Mouse (Mus musculus): Measurements from ENCODE around the gene Btaf1. TPM values are rescaled to one million over a fixed set of nuclear protein-coding genes. Genes with fewer than 3 reads are reported as not detected.

Gene Btaf1
- total and polyA plus RNA-seq, 3 experiments, result 31.9 to 43.2 (median 38.3) TPM

- Histone ChIP-seq H3K9me3 (replicated peaks; ENCODE audit: low read length) (no peaks in the 10 kb centered on the region), H3K4me1 (ENCODE audit: control insufficient read depth in 1 of 2, insufficient read depth in 2 of 2) (no peaks in the 10 kb centered on the region), H3K36me3 (replicated peaks in 1 of 2; ENCODE audit: control insufficient read depth in 1 of 2, insufficient read depth in 1 of 2, low read length in 1 of 2) (peaks cover 0 to 4% of the 10 kb centered on the region in 2 experiments), H3K79me2 (replicated peaks; ENCODE audit: control insufficient read depth, extremely low read depth, insufficient read depth, poor library complexity, severe bottlenecking) (no peaks in the 10 kb centered on the region), H3K27ac (ENCODE audit: insufficient read depth, low read depth) (no peak overlapping the region), H3K4me3 (replicated peaks in 1 of 3; ENCODE audit: low read depth in 2 of 3, low read length in 2 of 3, poor library complexity in 1 of 3) (no peak overlapping the region), H3K4me2 (ENCODE audit: insufficient read depth, low read depth, poor library complexity, severe bottlenecking) (no peak overlapping the region), H3K9ac (ENCODE audit: insufficient read depth, low read depth) (no peak overlapping the region), H3K27me3 (replicated peaks) (no peaks in the 10 kb centered on the region)
- DNase-seq (ENCODE audit: extremely low read depth), result no peak
- dilution Hi-C loops (cut with MboI; ENCODE audit: extremely low pct_ligation_motif_present, extremely low pct_unique_long_range_greater_than_20kb, low sequenced_read_pairs) (no loop called here), in situ Hi-C loops (cut with MboI; ENCODE audit: low pct_ligation_motif_present, low pct_unique_long_range_greater_than_20kb, low sequenced_read_pairs) (no loop called here)
- TF ChIP-seq MXI1 (IDR thresholded peaks at IDR 0.05; ENCODE audit: low read depth, low read length) (no peak), TCF12 (IDR thresholded peaks at IDR 0.05; ENCODE audit: low read depth, low read length) (no peak), HCFC1 (IDR thresholded peaks at IDR 0.05; ENCODE audit: low read depth, low read length) (no peak), KAT2A (IDR thresholded peaks at IDR 0.05; ENCODE audit: insufficient replicate concordance, low read length) (no peak), SIN3A (IDR thresholded peaks at IDR 0.05; ENCODE audit: low read length) (no peak)
Measured at GRCm38 (mm10) chr19:37032364-37032763, 106.5 kb downstream of the Btaf1 start.

- Histone ChIP-seq H3K4me2 (ENCODE audit: insufficient read depth, low read depth, poor library complexity, severe bottlenecking) (no peak overlapping the region), H3K27me3 (replicated peaks) (no peaks in the 10 kb centered on the region), H3K9ac (ENCODE audit: insufficient read depth, low read depth) (no peak overlapping the region), H3K4me1 (ENCODE audit: control insufficient read depth in 1 of 2, insufficient read depth in 2 of 2) (peaks cover 2 to 4% of the 10 kb centered on the region in 2 experiments; a peak in 2 of 4 replicates), H3K4me3 (replicated peaks in 1 of 3; ENCODE audit: low read depth in 2 of 3, low read length in 2 of 3, poor library complexity in 1 of 3) (no peak overlapping the region), H3K79me2 (replicated peaks; ENCODE audit: control insufficient read depth, extremely low read depth, insufficient read depth, poor library complexity, severe bottlenecking) (no peaks in the 10 kb centered on the region), H3K36me3 (replicated peaks in 1 of 2; ENCODE audit: control insufficient read depth in 1 of 2, insufficient read depth in 1 of 2, low read length in 1 of 2) (peaks cover 10 to 17% of the 10 kb centered on the region in 2 experiments), H3K9me3 (replicated peaks; ENCODE audit: low read length) (no peaks in the 10 kb centered on the region), H3K27ac (ENCODE audit: insufficient read depth, low read depth) (no peak overlapping the region)
- dilution Hi-C loops (cut with MboI; ENCODE audit: extremely low pct_ligation_motif_present, extremely low pct_unique_long_range_greater_than_20kb, low sequenced_read_pairs) (no loop called here), in situ Hi-C loops (cut with MboI; ENCODE audit: low pct_ligation_motif_present, low pct_unique_long_range_greater_than_20kb, low sequenced_read_pairs) (no loop called here)
- TF ChIP-seq RCOR1 (conservative IDR thresholded peaks at IDR 0.05; ENCODE audit: low read depth, low read length) (no peak), NELFE (IDR thresholded peaks at IDR 0.05; ENCODE audit: low read depth, low read length) (no peak), JUND (conservative IDR thresholded peaks at IDR 0.05; ENCODE audit: low read depth, low read length) (no peak), PAX5 (IDR thresholded peaks at IDR 0.05; ENCODE audit: low read length) (no peak), E2F4 (IDR thresholded peaks at IDR 0.05; ENCODE audit: insufficient replicate concordance, low read depth, low read length) (no peak), SMC3 (IDR thresholded peaks at IDR 0.05; ENCODE audit: low read depth, low read length) (no peak), USF2 (conservative IDR thresholded peaks at IDR 0.05; ENCODE audit: low read depth, low read length) (no peak), CHD2 (IDR thresholded peaks at IDR 0.05; ENCODE audit: low read length) (no peak), POLR2AphosphoS2 (IDR thresholded peaks at IDR 0.05; ENCODE audit: low read depth, low read length) (no peak), ZNF384 (IDR thresholded peaks at IDR 0.05; ENCODE audit: low read depth, low read length) (no peak), ZMIZ1 (IDR thresholded peaks at IDR 0.05; ENCODE audit: low read depth, low read length) (no peak), MAZ (IDR thresholded peaks at IDR 0.05; ENCODE audit: low read depth, low read length) (no peak), TCF12 (IDR thresholded peaks at IDR 0.05; ENCODE audit: low read depth, low read length) (no peak)
- DNase-seq (ENCODE audit: extremely low read depth), result no peak
Measured at GRCm38 (mm10) chr19:37040906-37041305, 115.0 kb downstream of the Btaf1 start.
